ENCODE assay signal across 21 mouse cellular contexts in the genomic region with DNA sequence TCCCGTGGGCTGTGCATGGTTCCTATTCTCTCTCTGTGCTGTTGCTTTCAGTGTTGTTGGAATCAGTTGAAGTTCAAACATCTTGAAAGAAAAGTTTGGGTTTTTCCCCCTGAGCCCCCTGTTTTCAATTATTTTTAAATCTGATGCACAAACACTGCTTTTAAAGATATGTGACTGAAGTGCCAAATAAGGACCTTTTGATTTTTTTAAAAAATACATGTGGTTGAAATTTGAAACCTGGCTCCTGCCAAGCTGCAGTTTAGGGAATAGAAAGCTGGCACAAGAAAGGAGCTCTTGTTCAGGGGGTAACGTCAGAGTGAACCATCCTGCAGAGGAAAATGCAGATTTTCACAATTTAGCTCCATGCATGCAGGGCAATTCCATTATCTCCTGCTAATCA.
DNase-seq lines count a peak whose midpoint lies in the region; ATAC-seq lines count a peak whose summit lies in the region.
"Had no signal": no experiment of that assay in that cellular context is flagged by ENCODE, and none has a peak within 500 bp of the region (broad histone marks: within the 10 kb centered on the region; RNA-seq: fewer than 3 reads in every experiment).

No protein-coding gene starts in this region.

- no peak for ATAC-seq in megakaryocyte, adult 5-6 weeks (ENCODE audit: poor library complexity, severe bottlenecking)
- ATAC-seq in embryonic facial prominence, embryonic 12.5 days (ENCODE audit: insufficient number of reproducible peaks, insufficient read depth, low FRiP score, low TSS enrichment): no peak
- no peak for ATAC-seq in limb, embryonic 11.5 days (ENCODE audit: insufficient number of reproducible peaks, low FRiP score, low TSS enrichment, low read depth)
- ATAC-seq: midbrain, embryonic 13.5 days had no signal

- 12% methylated on average over 2 of the region's 2 CpGs for WGBS in embryonic facial prominence, embryonic 12.5 days
- WGBS in limb, embryonic 11.5 days: 28% methylated on average over 2 of the region's 2 CpGs

- peak; percentile 23 for DNase-seq in limb, embryonic 11.5 days (ENCODE audit: low spot score)
- no peak for DNase-seq in ovary, postnatal 14 days (ENCODE audit: low spot score)
- no peak for DNase-seq in kidney, adult 11 months
- DNase-seq in gastrocnemius, postnatal 14 days: no peak
- DNase-seq: adrenal gland, adult 2 months; B cell, adult 2 months; cerebellum, adult 9-10 months; gastrocnemius, postnatal 25 days; kidney, adult 18-20 months; layer of hippocampus, postnatal 36 days; liver, embryonic 13.5 days; lung, embryonic 14.5 days; lung, postnatal 4 days; thymus, postnatal 25 days had no signal

- no peaks in the 10 kb centered on the region for H3K9me3 ChIP-seq in megakaryocyte, embryonic 14.5 days
- H3K9me3 ChIP-seq in embryonic facial prominence, embryonic 12.5 days: no peaks in the 10 kb centered on the region
- H3K9me3 ChIP-seq in limb, embryonic 11.5 days (ENCODE audit: control insufficient read depth, low read length): no peaks in the 10 kb centered on the region
- H3K9me3 ChIP-seq: hindbrain, embryonic 10.5 days; liver, embryonic 13.5 days; midbrain, embryonic 13.5 days; neural tube, embryonic 13.5 days had no signal

- no peaks in the 10 kb centered on the region for H3K27me3 ChIP-seq in megakaryocyte, embryonic 14.5 days (replicated peaks)
- no peaks in the 10 kb centered on the region for H3K27me3 ChIP-seq in embryonic facial prominence, embryonic 12.5 days
- no peaks in the 10 kb centered on the region for H3K27me3 ChIP-seq in limb, embryonic 11.5 days (ENCODE audit: control insufficient read depth, insufficient read depth, low read length)
- H3K27me3 ChIP-seq: liver, embryonic 13.5 days; midbrain, embryonic 13.5 days; neural tube, embryonic 13.5 days had no signal

- H3K4me3 ChIP-seq in megakaryocyte, embryonic 14.5 days (replicated peaks): peak overlapping the region; percentile 23
- H3K4me3 ChIP-seq in embryonic facial prominence, embryonic 12.5 days: no peak overlapping the region
- no peak overlapping the region for H3K4me3 ChIP-seq in limb, embryonic 11.5 days (ENCODE audit: low read depth, low read length)
- H3K4me3 ChIP-seq: hindbrain, embryonic 10.5 days; liver, embryonic 13.5 days; midbrain, embryonic 13.5 days; neural tube, embryonic 13.5 days had no signal

- H3K36me3 ChIP-seq in megakaryocyte, embryonic 14.5 days (replicated peaks; ENCODE audit: low read length): no peaks in the 10 kb centered on the region
- no peaks in the 10 kb centered on the region for H3K36me3 ChIP-seq in embryonic facial prominence, embryonic 12.5 days
- H3K36me3 ChIP-seq in limb, embryonic 11.5 days (ENCODE audit: control insufficient read depth, insufficient read depth, low read length): no peaks in the 10 kb centered on the region
- H3K36me3 ChIP-seq: hindbrain, embryonic 10.5 days; liver, embryonic 13.5 days; midbrain, embryonic 13.5 days; neural tube, embryonic 13.5 days had no signal

- no peak overlapping the region for H3K9ac ChIP-seq in embryonic facial prominence, embryonic 12.5 days
- H3K9ac ChIP-seq in limb, embryonic 11.5 days (ENCODE audit: low read length): no peak overlapping the region
- H3K9ac ChIP-seq: liver, embryonic 13.5 days; lung, embryonic 14.5 days; midbrain, embryonic 13.5 days; neural tube, embryonic 13.5 days had no signal

- H3K27ac ChIP-seq in embryonic facial prominence, embryonic 12.5 days: peak overlapping the region; percentile 73
- peak overlapping the region; percentile 57; the same call in 1 of the 2 replicates for H3K27ac ChIP-seq in limb, embryonic 11.5 days (replicated peaks; ENCODE audit: low read depth, low read length)
- H3K27ac ChIP-seq: hindbrain, embryonic 10.5 days; kidney, postnatal 0 days; liver, embryonic 13.5 days; midbrain, embryonic 13.5 days; neural tube, embryonic 13.5 days had no signal

- no peaks in the 10 kb centered on the region for H3K4me1 ChIP-seq in megakaryocyte, embryonic 14.5 days
- H3K4me1 ChIP-seq in embryonic facial prominence, embryonic 12.5 days: peaks cover 8% of the 10 kb centered on the region; the same call in 1 of the 2 replicates
- H3K4me1 ChIP-seq in limb, embryonic 11.5 days (ENCODE audit: control insufficient read depth, insufficient read depth, low read length): 0 out of 2 replicates have a peak, but pooled peaks cover 3% of the 10 kb centered on the region
- H3K4me1 ChIP-seq: liver, embryonic 13.5 days; midbrain, embryonic 13.5 days; neural tube, embryonic 13.5 days had no signal

- H3K4me2 ChIP-seq in embryonic facial prominence, embryonic 12.5 days (replicated peaks): no peak overlapping the region
- H3K4me2 ChIP-seq in limb, embryonic 11.5 days (ENCODE audit: low read depth, severe bottlenecking): no peak overlapping the region
- H3K4me2 ChIP-seq: liver, embryonic 13.5 days; lung, embryonic 14.5 days; midbrain, embryonic 13.5 days; neural tube, embryonic 13.5 days had no signal

- intact Hi-C loops in gastrocnemius, postnatal 14 days (cut with DNase I; ENCODE audit: low total_unique reads): no loop called here
